Mouse (Mus musculus): ENCODE measurements around the gene Unc5c. TPM values are rescaled to one million over a fixed set of nuclear protein-coding genes. Genes with fewer than 3 reads are reported as not detected.

Unc5c gene
- total RNA-seq, 2 experiments from 2014 or later, result 42.5 to 47.9 TPM

- DNase-seq (ENCODE audit: low spot score in 2 of 2), result no peak
Observed at GRCm38 (mm10) chr3:141503331-141503730, 38.3 kb downstream of the Unc5c start.

GRCm38 (mm10) chr3:141509772-141510171 lies 44.8 kb downstream of the Unc5c start:
- DNase-seq (ENCODE audit: low spot score in 2 of 2), result no peak

DNA sequence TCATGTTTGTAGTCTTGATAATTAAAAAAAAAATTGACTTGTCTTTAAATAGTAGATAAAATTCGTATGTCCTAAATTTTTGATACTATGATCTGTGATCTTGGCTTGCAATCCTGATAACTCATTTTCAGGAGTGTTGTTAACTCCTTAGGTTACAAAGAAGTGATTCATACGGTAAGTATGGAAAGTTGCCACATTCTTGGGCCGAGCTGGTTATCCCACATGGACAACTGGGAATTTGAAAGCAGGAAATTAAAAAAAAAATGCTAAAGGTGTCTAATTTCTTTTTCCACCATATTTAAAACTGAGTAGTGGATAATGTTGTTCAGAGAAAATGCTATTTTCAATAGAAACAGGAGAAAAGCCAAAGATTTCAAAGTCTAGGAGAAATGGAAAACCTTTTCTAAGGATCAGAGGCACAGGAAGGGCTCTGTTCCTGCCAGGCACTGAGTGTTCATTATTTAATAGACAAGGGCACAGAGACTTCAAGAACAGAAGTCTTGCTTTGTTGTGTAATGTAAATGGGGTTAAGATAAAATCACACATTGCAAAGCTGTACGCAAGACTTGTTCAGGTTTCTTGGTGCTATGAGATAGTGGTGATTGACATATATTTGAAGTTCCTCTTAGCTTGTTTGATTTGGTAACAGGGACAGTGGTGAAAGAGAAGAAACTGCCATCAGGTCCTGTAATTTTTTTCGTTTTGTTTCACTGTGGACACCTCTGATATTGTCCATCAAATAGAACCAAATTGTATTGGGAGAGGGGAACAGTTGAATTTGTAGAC lies 46.4 kb downstream of the Unc5c start:
- no peak for DNase-seq (ENCODE audit: low spot score in 2 of 2)

DNA sequence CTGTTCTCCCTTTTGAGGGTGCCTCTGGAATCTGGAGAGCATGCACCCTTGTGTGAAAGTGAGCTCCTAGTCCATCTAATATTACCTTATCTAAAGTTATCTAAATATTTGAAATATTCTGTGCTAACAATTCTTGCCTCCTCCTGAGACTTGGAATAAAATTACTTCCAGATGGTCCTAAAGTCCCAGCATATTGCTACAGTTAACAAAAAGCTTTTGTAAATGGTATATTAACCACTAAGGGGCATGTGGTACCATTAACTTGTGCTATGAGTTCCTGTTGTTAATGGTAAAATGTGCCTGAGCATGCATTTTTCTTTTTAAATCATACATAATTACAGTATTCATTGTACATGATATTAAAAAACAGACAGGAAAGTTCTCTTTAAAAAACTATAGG lies 63.7 kb downstream of the Unc5c start:
- DNase-seq (ENCODE audit: low spot score in 2 of 2), result peak in 1 of 2 experiments; percentile 20

DNA sequence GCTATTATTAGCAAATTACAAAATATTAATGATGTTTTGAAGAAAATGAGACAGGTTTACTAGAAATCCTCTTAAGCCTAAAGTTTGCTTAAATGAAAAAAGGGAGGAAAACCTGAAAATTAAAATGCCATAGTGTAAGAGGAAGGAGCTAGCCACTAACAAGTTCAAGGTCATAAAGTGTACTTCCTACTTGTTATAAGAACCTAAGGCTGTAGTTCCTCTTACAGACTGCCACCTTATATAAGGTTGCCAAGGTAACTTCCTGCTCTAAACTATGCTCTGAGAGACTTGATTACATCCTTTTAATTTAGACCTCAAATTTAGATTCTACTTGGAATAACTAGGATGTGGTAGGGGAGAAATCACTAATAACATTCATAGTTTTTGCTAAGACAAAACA lies 64.6 kb downstream of the Unc5c start:
- DNase-seq (ENCODE audit: low spot score in 2 of 2), result no peak

GRCm38 (mm10) chr3:141533861-141534260 lies 68.8 kb downstream of the Unc5c start:
- DNase-seq (ENCODE audit: low spot score in 2 of 2), result no peak

GRCm38 (mm10) chr3:141536857-141537256 lies 71.8 kb downstream of the Unc5c start:
- no peak for DNase-seq (ENCODE audit: low spot score in 2 of 2)

DNA sequence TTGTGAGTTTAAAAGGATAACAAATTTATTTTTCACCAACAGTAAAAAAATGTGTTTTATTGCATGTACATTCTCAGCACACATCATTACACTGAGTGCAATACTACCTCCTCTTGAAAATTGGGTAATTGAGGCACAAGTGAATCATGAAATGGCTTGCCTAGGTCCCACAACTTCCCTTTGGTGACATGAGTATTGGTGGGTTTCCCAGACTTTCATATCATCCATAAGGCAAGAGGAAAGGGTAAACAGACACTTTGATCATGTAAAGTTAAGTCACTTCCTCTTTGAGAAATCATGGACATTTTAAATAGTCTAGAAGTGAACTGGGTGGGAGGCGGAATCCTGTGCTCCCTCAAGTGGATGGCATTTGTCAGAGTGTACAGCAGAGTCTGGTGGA lies 73.1 kb downstream of the Unc5c start:
- no peak for DNase-seq (ENCODE audit: low spot score in 2 of 2)

GRCm38 (mm10) chr3:141540749-141541148 lies 75.7 kb downstream of the Unc5c start:
- no peak for DNase-seq (ENCODE audit: low spot score in 2 of 2)

DNA sequence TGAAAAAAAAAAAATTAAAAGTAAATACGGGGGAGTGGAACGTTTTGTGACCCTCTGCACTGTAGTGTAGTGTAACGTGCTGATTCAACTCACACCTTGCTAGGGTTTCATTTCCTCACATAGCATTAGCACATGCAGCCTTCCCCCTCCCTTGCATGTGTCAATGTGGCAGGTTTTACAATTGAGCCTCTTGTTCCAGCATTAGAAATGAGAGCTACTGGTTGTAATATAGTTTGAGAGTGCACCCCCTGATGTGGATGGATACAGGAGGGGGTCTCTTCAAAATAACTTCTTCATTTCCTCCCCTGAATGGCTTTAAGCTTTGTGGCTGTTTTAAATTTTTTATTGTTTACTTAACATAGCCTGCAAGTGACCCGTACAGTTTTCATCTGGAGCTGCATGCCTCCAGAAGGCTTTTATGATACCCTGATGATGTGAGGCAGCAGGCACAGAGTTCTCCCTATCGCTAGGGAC lies 82.4 kb downstream of the Unc5c start:
- DNase-seq (ENCODE audit: low spot score in 2 of 2), result no peak

GRCm38 (mm10) chr3:141549661-141550060 lies 84.6 kb downstream of the Unc5c start:
- no peak for DNase-seq (ENCODE audit: low spot score in 2 of 2)

DNA sequence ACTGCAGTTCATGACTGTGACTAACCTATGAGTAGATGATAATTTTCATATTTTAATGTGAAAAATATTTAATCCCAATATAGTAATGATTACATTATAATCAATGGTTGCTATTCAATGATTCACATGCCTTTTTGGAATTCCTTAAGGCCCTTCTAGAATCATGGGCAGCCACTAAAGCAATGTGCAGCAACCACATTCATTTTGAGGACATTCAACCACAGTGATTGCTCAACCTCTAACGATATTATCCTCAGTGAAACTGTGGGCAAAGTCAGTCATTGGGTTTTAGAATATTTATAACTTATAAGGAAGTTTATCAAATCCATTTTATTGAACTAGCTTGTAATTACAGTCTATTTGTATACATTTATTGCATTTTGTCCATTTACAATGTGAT lies 87.9 kb downstream of the Unc5c start:
- no peak for DNase-seq (ENCODE audit: low spot score in 2 of 2)

- DNase-seq (ENCODE audit: low spot score in 2 of 2), result no peak
Observed at GRCm38 (mm10) chr3:141557072-141557471, 92.1 kb downstream of the Unc5c start.

DNA sequence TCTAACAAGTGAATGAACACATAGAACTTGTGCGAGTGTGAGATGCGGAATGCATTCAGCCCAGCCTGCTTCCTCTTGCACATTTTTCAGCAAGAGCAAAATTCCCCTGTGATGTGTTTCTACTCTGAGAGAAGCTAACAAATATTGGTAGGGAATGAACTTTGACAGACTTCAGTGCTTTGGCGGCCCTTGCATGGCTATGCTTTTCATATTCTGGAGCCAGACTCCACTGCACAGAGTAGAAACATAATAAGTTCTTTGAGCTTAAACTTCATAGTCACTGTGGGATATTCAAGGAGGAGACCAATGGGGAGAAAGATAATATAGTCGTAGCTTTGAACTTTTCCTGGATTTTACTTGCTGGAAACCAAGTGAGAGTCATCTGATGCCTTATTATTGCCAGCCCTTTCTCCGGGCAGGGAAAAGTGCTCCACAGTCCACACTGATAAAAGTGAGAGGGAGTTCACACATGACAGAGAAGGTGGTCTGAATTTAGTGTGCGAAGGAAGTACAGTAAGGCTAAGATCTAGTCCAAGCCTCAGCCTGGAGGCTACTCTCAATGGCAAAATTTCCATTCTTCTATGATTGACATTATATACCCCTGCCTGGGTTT lies 110.2 kb downstream of the Unc5c start:
- no peak for DNase-seq (ENCODE audit: low spot score in 2 of 2)

GRCm38 (mm10) chr3:141577382-141577781 lies 112.4 kb downstream of the Unc5c start:
- no peak for DNase-seq (ENCODE audit: low spot score in 2 of 2)

- no peak for DNase-seq (ENCODE audit: low spot score in 2 of 2)
Observed at GRCm38 (mm10) chr3:141581190-141581891, 116.3 kb downstream of the Unc5c start.

DNA sequence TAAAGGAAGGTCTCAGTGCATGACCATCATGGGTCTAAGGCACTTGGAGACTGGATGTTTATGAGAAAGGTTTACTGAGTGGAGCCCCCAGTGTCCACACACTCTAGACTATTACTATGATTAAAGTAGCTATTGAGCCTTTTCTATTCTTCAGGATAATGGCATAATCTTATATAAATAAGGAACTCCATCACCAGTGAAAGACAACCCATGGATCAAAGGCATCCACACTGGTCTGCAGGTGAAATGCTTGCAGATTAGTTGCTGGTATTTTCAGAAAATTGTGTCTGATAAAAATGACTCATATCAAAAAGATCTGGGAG lies 116.8 kb downstream of the Unc5c start:
- DNase-seq (ENCODE audit: low spot score in 2 of 2), result no peak

DNA sequence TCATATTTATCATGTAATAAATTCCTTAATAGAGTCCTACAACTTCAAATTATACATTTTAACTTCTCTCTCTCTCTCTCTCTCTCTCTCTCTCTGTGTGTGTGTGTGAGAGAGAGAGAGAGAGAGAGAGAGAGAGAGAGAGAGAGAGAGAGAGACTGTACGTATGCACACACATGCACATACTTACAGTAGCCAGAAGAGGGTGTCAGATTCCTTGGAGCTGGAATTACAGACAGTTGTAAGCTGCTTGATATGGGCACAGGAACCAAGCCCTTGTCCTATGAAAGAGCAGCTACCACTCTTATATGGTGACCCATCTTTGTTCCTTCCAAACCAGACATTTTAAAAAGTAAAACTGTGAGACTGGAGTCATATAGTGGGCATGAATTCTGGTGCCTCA lies 118.2 kb downstream of the Unc5c start:
- no peak for DNase-seq (ENCODE audit: low spot score in 2 of 2)

- no peak for DNase-seq (ENCODE audit: low spot score in 2 of 2)
Observed at GRCm38 (mm10) chr3:141589392-141590012, 124.5 kb downstream of the Unc5c start.

GRCm38 (mm10) chr3:141593249-141593648 lies 128.2 kb downstream of the Unc5c start:
- peak in 1 of 2 experiments; percentile 46 for DNase-seq (ENCODE audit: low spot score in 2 of 2)

GRCm38 (mm10) chr3:141594120-141594519 lies 129.1 kb downstream of the Unc5c start:
- no peak for DNase-seq (ENCODE audit: low spot score in 2 of 2)

- no peak for DNase-seq (ENCODE audit: low spot score in 2 of 2)
Observed at GRCm38 (mm10) chr3:141595073-141595472, 130.1 kb downstream of the Unc5c start.

Data from layer of hippocampus, postnatal 14 days (tissue).